Mouse (Mus musculus) myocyte (in vitro differentiated cells): ENCODE results near the gene Tgm5. TPM values are rescaled to one million over a fixed set of nuclear protein-coding genes. Genes with fewer than 3 reads are reported as not detected.
A peak's percentile ranks its signal among the peaks of the same experiment; 100 is the strongest.

Experiments
- H3K27me3 ChIP-seq: one replicate; pipeline ENCODE4 v1.6.1; 2011; ENCODE audit not compliant: control insufficient read depth, insufficient read depth, insufficient read length
- H3K36me3 ChIP-seq: one replicate; pipeline ENCODE4 v1.6.1; 2011; ENCODE audit not compliant: control insufficient read depth, insufficient read depth
- H3K4me2 ChIP-seq: one replicate; pipeline ENCODE4 v1.6.1; 2011; ENCODE audit warnings: low read depth, control low read depth
- H3K4me3 ChIP-seq: one replicate; pipeline ENCODE4 v1.5.1; 2011; ENCODE audit warnings: mild to moderate bottlenecking, control low read depth, moderate library complexity
- H3K79me2 ChIP-seq: one replicate; pipeline ENCODE4 v1.6.1; 2011; ENCODE audit not compliant: control insufficient read depth, insufficient read depth
- H3ac ChIP-seq: one replicate; pipeline ENCODE4 v1.6.1; 2011; ENCODE audit not compliant: control insufficient read depth, insufficient read length
- CEBPB ChIP-seq: IDR thresholded peaks from 2 replicates; pipeline ENCODE4 v1.6.1; 2011; ENCODE audit warnings: mild to moderate bottlenecking, moderate library complexity; ENCODE audit not compliant: poor library complexity, insufficient read depth, severe bottlenecking
- E2F4 ChIP-seq: IDR thresholded peaks from one replicate; pipeline ENCODE4 v1.6.1; 2011; ENCODE audit warnings: mild to moderate bottlenecking, control low read depth, moderate library complexity; ENCODE audit not compliant: insufficient read depth
- MAX ChIP-seq: IDR thresholded peaks from one replicate; pipeline ENCODE4 v1.6.1; 2011; ENCODE audit warnings: low read depth, mild to moderate bottlenecking, control low read depth
- MYOD1 ChIP-seq, 3 experiments: IDR thresholded peaks; one replicate each; pipeline ENCODE4 v1.6.1; 2011; ENCODE audit warnings: control low read depth in 2 of 3, low read depth in 2 of 3, mild to moderate bottlenecking in 2 of 3, moderate library complexity in 1 of 3; ENCODE audit not compliant: insufficient read length in 2 of 3, control insufficient read depth in 1 of 3
- MYOG ChIP-seq, 3 experiments: IDR thresholded peaks; one replicate each; pipeline ENCODE4 v1.6.1; 2011; ENCODE audit warnings: control low read depth in 2 of 3, low read depth in 2 of 3, mild to moderate bottlenecking in 2 of 3; ENCODE audit not compliant: insufficient read length in 2 of 3, control insufficient read depth in 1 of 3, insufficient read depth in 1 of 3
- POLR2A ChIP-seq: IDR thresholded peaks from one replicate; pipeline ENCODE4 v1.6.1; 2011; ENCODE audit warnings: low read depth, mild to moderate bottlenecking, control low read depth, moderate library complexity; ENCODE audit not compliant: insufficient read length
- POLR2AphosphoS2 ChIP-seq: IDR thresholded peaks from one replicate; pipeline ENCODE4 v1.6.1; 2011; ENCODE audit warnings: low read depth, control low read depth; ENCODE audit not compliant: insufficient read length
- REST ChIP-seq: IDR thresholded peaks from one replicate; pipeline ENCODE4 v1.6.1; 2011; ENCODE audit warnings: mild to moderate bottlenecking, control low read depth, moderate library complexity; ENCODE audit not compliant: insufficient read depth, insufficient read length
- SRF ChIP-seq: IDR thresholded peaks from one replicate; pipeline ENCODE4 v1.6.1; 2011; ENCODE audit warnings: low read depth; ENCODE audit not compliant: control insufficient read depth, insufficient read length
- TCF12 ChIP-seq: IDR thresholded peaks from one replicate; pipeline ENCODE4 v1.6.1; 2011; ENCODE audit warnings: mild to moderate bottlenecking, control low read depth; ENCODE audit not compliant: poor library complexity, insufficient read depth, severe bottlenecking
- TCF3 ChIP-seq: IDR thresholded peaks from one replicate; pipeline ENCODE4 v1.6.1; 2011; ENCODE audit warnings: low read depth, control low read depth; ENCODE audit not compliant: insufficient read length
- USF1 ChIP-seq: IDR thresholded peaks from one replicate; pipeline ENCODE4 v1.6.1; 2011; ENCODE audit warnings: low read depth, mild to moderate bottlenecking, control low read depth, moderate library complexity
- polyA plus RNA-seq: library from polyadenylated mRNA; unstranded; fragments of >200 nt; fragmentation: generic; extraction: Trizol; gene quantifications from one replicate; pipeline ENCODE4 v1.2.1, GENCODE M21; 2012; ENCODE audit warnings: missing spikeins

The Tgm5 gene
- polyA plus RNA-seq, 1 experiment, result 0.54 TPM

DNA sequence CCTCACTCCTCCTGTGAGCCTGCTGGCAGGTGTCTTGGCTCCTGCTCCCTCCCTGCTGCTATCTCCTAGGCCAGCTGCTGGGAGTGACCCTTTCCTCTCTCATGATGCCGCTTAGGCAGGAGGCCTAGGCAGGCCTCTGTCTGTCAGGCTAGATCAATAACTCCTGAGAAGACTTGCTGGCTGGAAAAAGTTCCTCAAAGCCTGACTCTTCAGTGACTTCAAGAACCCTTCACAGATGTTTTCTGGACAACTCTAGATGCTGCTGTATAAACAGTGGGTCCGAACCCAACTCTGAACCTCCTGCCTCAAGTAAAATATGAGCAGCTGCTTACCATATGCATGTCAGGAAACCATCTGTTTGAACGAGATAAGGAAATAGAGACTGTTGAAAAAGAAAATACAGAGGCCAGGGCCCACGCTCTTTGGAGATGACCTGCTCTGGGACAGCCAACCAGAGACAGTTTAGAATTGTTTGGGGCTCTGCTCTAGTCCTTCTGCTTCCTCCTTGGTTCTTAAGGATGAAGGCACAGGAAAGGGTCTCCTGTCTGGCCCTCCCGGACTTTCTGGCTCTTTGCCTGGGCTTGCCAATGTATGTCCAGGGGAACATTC lies 48.8 kb downstream of the Tgm5 start, which contains the start of gene Epb42:
Epb42 (minus strand) TSS at position 340 of the 609 bp plus-strand sequence.
- H3K4me2 ChIP-seq, result no peak within 1 kb of the TSS
- H3K79me2 ChIP-seq, result no peaks in the 10 kb centered on the region
- TF ChIP-seq MYOG (IDR thresholded peaks at IDR 0.05; ENCODE audit: control insufficient read depth in 1 of 3, insufficient read depth in 1 of 3, insufficient read length in 2 of 3, low read depth in 2 of 3) (no peak), CEBPB (no peak), REST (no peak), TCF12 (no peak), TCF3 (no peak), POLR2A (no peak), E2F4 (no peak), MAX (no peak), SRF (no peak), POLR2AphosphoS2 (no peak), MYOD1 (IDR thresholded peaks at IDR 0.05; ENCODE audit: control insufficient read depth in 1 of 3, insufficient read length in 2 of 3, low read depth in 2 of 3) (no peak)
- peaks cover 4% of the 10 kb centered on the region for H3K27me3 ChIP-seq
- no peak within 1 kb of the TSS for H3ac ChIP-seq
- no peaks in the 10 kb centered on the region for H3K36me3 ChIP-seq
- H3K4me3 ChIP-seq, result no peak within 1 kb of the TSS

DNA sequence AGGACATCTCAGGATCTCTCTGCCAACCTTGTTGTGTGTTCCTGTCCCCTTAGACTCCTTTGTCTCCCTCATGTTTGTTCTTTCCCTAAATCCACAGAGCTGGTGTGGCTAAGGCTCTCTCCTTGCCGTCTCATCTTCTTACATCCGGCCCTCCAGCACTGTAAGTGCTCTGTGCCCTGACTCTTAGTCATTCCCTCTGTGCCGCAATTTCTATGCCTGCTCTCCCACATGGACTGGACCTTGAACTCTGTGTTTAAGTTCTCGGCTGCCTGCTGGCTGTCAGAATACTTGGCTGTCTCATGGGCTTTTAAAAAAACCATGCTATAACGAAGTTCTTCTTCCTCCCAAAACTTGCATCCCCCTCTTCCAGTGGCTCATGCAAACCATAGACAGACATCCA lies 62.7 kb downstream of the Tgm5 start:
- Histone ChIP-seq H3ac (no peak overlapping the region), H3K79me2 (no peaks in the 10 kb centered on the region), H3K4me3 (no peak overlapping the region), H3K36me3 (no peaks in the 10 kb centered on the region), H3K4me2 (no peak overlapping the region), H3K27me3 (peaks cover 21% of the 10 kb centered on the region)
- TF ChIP-seq REST (no peak), USF1 (no peak), MYOG (IDR thresholded peaks at IDR 0.05; ENCODE audit: control insufficient read depth in 1 of 3, insufficient read depth in 1 of 3, insufficient read length in 2 of 3, low read depth in 2 of 3) (no peak), MYOD1 (IDR thresholded peaks at IDR 0.05; ENCODE audit: control insufficient read depth in 1 of 3, insufficient read length in 2 of 3, low read depth in 2 of 3) (no peak), MAX (no peak), CEBPB (no peak), POLR2AphosphoS2 (no peak), E2F4 (no peak), POLR2A (no peak), SRF (no peak), TCF3 (no peak), TCF12 (no peak)

DNA sequence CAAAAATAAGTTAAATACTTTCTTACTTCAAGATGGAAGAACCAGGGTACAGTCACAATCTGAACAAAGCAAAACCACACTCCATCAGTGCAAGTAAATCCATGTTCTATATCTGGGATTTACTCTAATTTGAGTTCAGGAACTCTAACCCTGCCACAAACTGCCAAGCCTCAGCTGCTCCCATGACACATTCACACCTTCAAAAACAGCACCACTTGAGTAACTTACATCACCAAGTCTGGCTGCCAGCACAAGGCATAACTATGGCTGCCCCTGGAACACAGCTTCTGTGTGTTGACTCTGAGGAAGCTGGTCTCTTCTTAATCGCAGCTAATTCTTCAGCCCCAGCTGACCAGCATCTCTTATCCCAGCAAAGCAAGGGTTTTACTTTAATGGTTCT lies 68.5 kb downstream of the Tgm5 start:
- Histone ChIP-seq H3ac (no peak overlapping the region), H3K27me3 (no peaks in the 10 kb centered on the region), H3K4me2 (no peak overlapping the region), H3K79me2 (no peaks in the 10 kb centered on the region), H3K4me3 (no peak overlapping the region), H3K36me3 (peaks cover 10% of the 10 kb centered on the region)
- TF ChIP-seq USF1 (no peak), MYOD1 (IDR thresholded peaks at IDR 0.05; ENCODE audit: control insufficient read depth in 1 of 3, insufficient read length in 2 of 3, low read depth in 2 of 3) (peak in 1 of 3 experiments; percentile 30)

DNA sequence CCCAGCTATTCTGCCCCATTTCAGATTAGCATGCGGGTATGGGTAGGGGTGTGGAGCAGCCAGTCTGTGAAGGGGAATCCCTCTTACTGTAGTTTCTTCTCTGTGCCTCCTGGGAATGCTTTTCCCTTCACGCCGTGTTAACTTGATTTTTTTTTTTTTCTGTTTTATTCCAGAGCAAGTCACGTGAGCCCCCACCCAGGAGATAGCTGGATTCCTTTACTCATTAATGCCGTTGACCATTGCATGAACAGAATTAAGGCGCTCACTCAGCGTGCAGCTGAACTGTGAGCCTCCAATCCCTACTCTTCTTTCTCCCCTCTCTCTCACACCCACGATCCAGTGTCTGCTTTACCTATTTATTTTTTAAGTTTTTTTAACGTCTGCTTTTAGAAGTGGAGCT lies 69.4 kb downstream of the Tgm5 start:
- no peak overlapping the region for H3K4me2 ChIP-seq
- no peaks in the 10 kb centered on the region for H3K27me3 ChIP-seq
- no peak overlapping the region for H3K4me3 ChIP-seq
- H3K36me3 ChIP-seq, result peaks cover 10% of the 10 kb centered on the region
- no peak overlapping the region for H3ac ChIP-seq
- no peaks in the 10 kb centered on the region for H3K79me2 ChIP-seq
- no peak for TF ChIP-seq POLR2A
- TF ChIP-seq E2F4, result no peak
- no peak for TF ChIP-seq MAX
- TF ChIP-seq SRF, result no peak
- no peak for TF ChIP-seq TCF12
- TF ChIP-seq MYOD1 (IDR thresholded peaks at IDR 0.05; ENCODE audit: control insufficient read depth in 1 of 3, insufficient read length in 2 of 3, low read depth in 2 of 3), result no peak
- TF ChIP-seq USF1, result no peak
- TF ChIP-seq POLR2AphosphoS2, result no peak
- TF ChIP-seq MYOG (IDR thresholded peaks at IDR 0.05; ENCODE audit: control insufficient read depth in 1 of 3, insufficient read depth in 1 of 3, insufficient read length in 2 of 3, low read depth in 2 of 3), result no peak
- no peak for TF ChIP-seq REST
- TF ChIP-seq TCF3, result no peak

DNA sequence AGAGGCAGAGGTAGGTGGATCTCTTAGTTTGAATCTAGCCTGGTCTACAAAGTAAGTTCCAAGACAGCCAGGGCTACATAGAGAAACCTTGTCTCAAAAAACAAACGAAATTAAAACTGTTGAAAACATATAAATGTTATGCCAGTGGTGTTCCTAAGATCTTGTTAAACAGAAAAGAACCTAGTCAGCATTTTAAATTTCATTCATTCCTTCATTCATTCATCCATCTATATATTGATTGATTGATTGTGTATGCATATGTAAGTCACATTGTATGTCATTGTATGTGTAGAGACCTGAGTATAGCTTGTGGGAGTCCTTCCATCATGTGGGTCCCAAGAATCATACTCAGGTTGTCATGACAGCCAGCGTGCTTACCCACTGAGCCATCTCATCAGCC lies 70.1 kb downstream of the Tgm5 start:
- H3ac ChIP-seq, result no peak overlapping the region
- H3K36me3 ChIP-seq, result peaks cover 10% of the 10 kb centered on the region
- TF ChIP-seq MYOD1 (IDR thresholded peaks at IDR 0.05; ENCODE audit: control insufficient read depth in 1 of 3, insufficient read length in 2 of 3, low read depth in 2 of 3) (no peak), MYOG (IDR thresholded peaks at IDR 0.05; ENCODE audit: control insufficient read depth in 1 of 3, insufficient read depth in 1 of 3, insufficient read length in 2 of 3, low read depth in 2 of 3) (no peak), POLR2A (no peak), E2F4 (no peak), SRF (no peak), REST (no peak), USF1 (no peak), POLR2AphosphoS2 (no peak), TCF12 (no peak), CEBPB (no peak), MAX (no peak)
- no peak overlapping the region for H3K4me3 ChIP-seq
- no peak overlapping the region for H3K4me2 ChIP-seq
- H3K79me2 ChIP-seq, result no peaks in the 10 kb centered on the region
- no peaks in the 10 kb centered on the region for H3K27me3 ChIP-seq
